Mouse (Mus musculus): ENCODE data around the gene Cul7. TPM values are rescaled to one million over a fixed set of nuclear protein-coding genes. Genes with fewer than 3 reads are reported as not detected.

Gene Cul7
- total and polyA plus RNA-seq, 2 experiments from 2014 or later, result 24.0 to 89.9 TPM

GRCm38 (mm10) chr17:46667712-46668111 lies 17.6 kb downstream of the Cul7 start:
- H3K36me3 ChIP-seq (ENCODE audit: insufficient read depth), result peaks cover 62% of the 10 kb centered on the region

GRCm38 (mm10) chr17:46669911-46670310 lies 19.8 kb downstream of the Cul7 start:
- Histone ChIP-seq H3K27me3 (ENCODE audit: insufficient read depth, low read length) (no peaks in the 10 kb centered on the region), H3K4me1 (ENCODE audit: insufficient read depth) (peaks cover 4% of the 10 kb centered on the region; the same call in 1 of the 2 replicates), H3K27ac (ENCODE audit: low read depth, low read length) (no peak overlapping the region), H3K9ac (no peak overlapping the region), H3K36me3 (ENCODE audit: insufficient read depth) (peaks cover 44% of the 10 kb centered on the region), H3K4me2 (ENCODE audit: low read depth) (no peak overlapping the region), H3K9me3 (ENCODE audit: low read length) (no peaks in the 10 kb centered on the region), H3K4me3 (ENCODE audit: low read depth, low read length) (no peak overlapping the region)
- ATAC-seq, result no peak
- no peak for TF ChIP-seq CTCF (IDR thresholded peaks at IDR 0.05; ENCODE audit: low read depth)
- 97% methylated on average over 10 of the region's 10 CpGs for WGBS
- DNase-seq, result no peak

More at GRCm38 (mm10) chr17:46667712-46668111, 17.6 kb downstream of the Cul7 start:
- no peaks in the 10 kb centered on the region for H3K27me3 ChIP-seq (ENCODE audit: insufficient read depth, low read length)
- no peak for TF ChIP-seq CTCF (IDR thresholded peaks at IDR 0.05; ENCODE audit: low read depth)
- no peak overlapping the region for H3K4me3 ChIP-seq (ENCODE audit: low read depth, low read length)
- no peak for DNase-seq
- H3K4me1 ChIP-seq (ENCODE audit: insufficient read depth), result no peaks in the 10 kb centered on the region
- WGBS, result 93% methylated on average over 16 of the region's 16 CpGs
- no peak overlapping the region for H3K27ac ChIP-seq (ENCODE audit: low read depth, low read length)
- H3K9me3 ChIP-seq (ENCODE audit: low read length), result no peaks in the 10 kb centered on the region
- no peak overlapping the region for H3K4me2 ChIP-seq (ENCODE audit: low read depth)
- ATAC-seq, result 0 out of 2 replicates have a peak, but pooled peaks have one; percentile 20
- no peak overlapping the region for H3K9ac ChIP-seq

GRCm38 (mm10) chr17:46673850-46674529 lies 23.9 kb downstream of the Cul7 start, which contains the start of gene Rrp36:
Rrp36 (minus strand) TSS chr17:46674352.
- Histone ChIP-seq H3K4me1 (ENCODE audit: insufficient read depth) (peaks cover 6% of the 10 kb centered on the region), H3K9me3 (ENCODE audit: low read length) (no peaks in the 10 kb centered on the region), H3K27ac (ENCODE audit: low read depth, low read length) (peak within 1 kb of the TSS; percentile 69), H3K4me2 (ENCODE audit: low read depth) (peak within 1 kb of the TSS; percentile 85), H3K9ac (peak within 1 kb of the TSS; percentile 59), H3K36me3 (ENCODE audit: insufficient read depth) (peaks cover 56% of the 10 kb centered on the region), H3K27me3 (ENCODE audit: insufficient read depth, low read length) (no peaks in the 10 kb centered on the region), H3K4me3 (ENCODE audit: low read depth, low read length) (peak within 1 kb of the TSS; percentile 76)
- DNase-seq (peak; percentile 96), ATAC-seq (peak; percentile 98)
- no peak for TF ChIP-seq CTCF (IDR thresholded peaks at IDR 0.05; ENCODE audit: low read depth)
- 2% methylated on average over 43 of the region's 43 CpGs for WGBS

GRCm38 (mm10) chr17:46674530-46675283 lies 24.6 kb downstream of the Cul7 start:
- Histone ChIP-seq H3K27ac (ENCODE audit: low read depth, low read length) (peak overlapping the region; percentile 69), H3K36me3 (ENCODE audit: insufficient read depth) (peaks cover 50% of the 10 kb centered on the region), H3K9ac (peak overlapping the region; percentile 34; the same call in 1 of the 2 replicates), H3K4me3 (ENCODE audit: low read depth, low read length) (peak overlapping the region; percentile 76; the same call in 1 of the 2 replicates), H3K27me3 (ENCODE audit: insufficient read depth, low read length) (no peaks in the 10 kb centered on the region), H3K4me1 (ENCODE audit: insufficient read depth) (peaks cover 13% of the 10 kb centered on the region), H3K9me3 (ENCODE audit: low read length) (no peaks in the 10 kb centered on the region), H3K4me2 (ENCODE audit: low read depth) (peak overlapping the region; percentile 85)
- ATAC-seq, result peak; percentile 26
- no peak for DNase-seq
- TF ChIP-seq CTCF (IDR thresholded peaks at IDR 0.05; ENCODE audit: low read depth), result no peak
- WGBS, result 18% methylated on average over 15 of the region's 15 CpGs

GRCm38 (mm10) chr17:46678416-46678815 lies 28.3 kb downstream of the Cul7 start, which contains the start of gene Mea1:
Mea1 (plus strand) TSS chr17:46678793.
- peak within 1 kb of the TSS; percentile 64 for H3K4me2 ChIP-seq (ENCODE audit: low read depth)
- no peak within 1 kb of the TSS for H3K27ac ChIP-seq (ENCODE audit: low read depth, low read length)
- H3K4me3 ChIP-seq (ENCODE audit: low read depth, low read length), result peak within 1 kb of the TSS; percentile 82
- peaks cover 43% of the 10 kb centered on the region for H3K36me3 ChIP-seq (ENCODE audit: insufficient read depth)
- TF ChIP-seq CTCF (IDR thresholded peaks at IDR 0.05; ENCODE audit: low read depth), result no peak
- no peaks in the 10 kb centered on the region for H3K27me3 ChIP-seq (ENCODE audit: insufficient read depth, low read length)
- H3K4me1 ChIP-seq (ENCODE audit: insufficient read depth), result peaks cover 18% of the 10 kb centered on the region
- WGBS, result 83% methylated on average over 9 of the region's 9 CpGs
- peak within 1 kb of the TSS; percentile 69 for H3K9ac ChIP-seq
- H3K9me3 ChIP-seq (ENCODE audit: low read length), result no peaks in the 10 kb centered on the region
- no peak for DNase-seq
- ATAC-seq, result no peak

GRCm38 (mm10) chr17:46678911-46679310 lies 28.8 kb downstream of the Cul7 start:
- ATAC-seq, result no peak

More at GRCm38 (mm10) chr17:46678911-46679310, 28.8 kb downstream of the Cul7 start:
- no peaks in the 10 kb centered on the region for H3K27me3 ChIP-seq (ENCODE audit: insufficient read depth, low read length)
- no peak overlapping the region for H3K4me3 ChIP-seq (ENCODE audit: low read depth, low read length)
- 0 out of 2 replicates have a peak overlapping the region, but pooled peaks have one; percentile 8 for H3K4me2 ChIP-seq (ENCODE audit: low read depth)
- peak overlapping the region; percentile 69; the same call in 1 of the 2 replicates for H3K9ac ChIP-seq
- no peak for TF ChIP-seq CTCF (IDR thresholded peaks at IDR 0.05; ENCODE audit: low read depth)
- H3K27ac ChIP-seq (ENCODE audit: low read depth, low read length), result no peak overlapping the region
- DNase-seq, result no peak
- H3K4me1 ChIP-seq (ENCODE audit: insufficient read depth), result peaks cover 16% of the 10 kb centered on the region; the same call in 1 of the 2 replicates
- H3K9me3 ChIP-seq (ENCODE audit: low read length), result no peaks in the 10 kb centered on the region
- WGBS, result 75% methylated on average over 9 of the region's 9 CpGs
- H3K36me3 ChIP-seq (ENCODE audit: insufficient read depth), result peaks cover 48% of the 10 kb centered on the region
